Mouse (Mus musculus): ENCODE data around the gene Slc6a9.

Slc6a9 gene

DNA sequence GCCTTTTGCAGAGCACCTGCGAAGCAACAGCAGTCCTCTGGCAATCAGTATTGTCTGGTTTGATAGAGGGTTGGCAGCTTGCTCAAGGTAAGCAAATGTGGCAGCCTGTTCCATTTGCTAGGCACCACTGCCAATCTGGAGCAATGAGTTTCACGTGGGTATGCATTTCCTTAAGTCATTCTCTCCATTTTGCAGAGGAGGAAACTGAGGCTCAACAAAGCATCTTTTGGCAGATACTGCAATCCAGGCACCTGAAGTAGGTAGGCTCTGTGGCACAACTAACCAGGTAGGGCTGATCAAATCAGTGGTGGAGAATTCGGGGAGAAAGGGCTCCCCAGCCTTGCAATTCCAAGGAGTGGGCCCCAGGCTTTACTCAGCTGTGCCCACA is at the start of gene Slc6a9:
Gene Slc6a9, plus strand, starts transcription at position 50 of the 388 bp plus-strand sequence.
- no peak for DNase-seq (ENCODE audit: low read depth, low spot score)

- peak; percentile 21 for DNase-seq (ENCODE audit: low read depth, low spot score)
Observed at GRCm38 (mm10) chr4:117786963-117787362, 47.3 kb upstream of the Slc6a9 start.

DNA sequence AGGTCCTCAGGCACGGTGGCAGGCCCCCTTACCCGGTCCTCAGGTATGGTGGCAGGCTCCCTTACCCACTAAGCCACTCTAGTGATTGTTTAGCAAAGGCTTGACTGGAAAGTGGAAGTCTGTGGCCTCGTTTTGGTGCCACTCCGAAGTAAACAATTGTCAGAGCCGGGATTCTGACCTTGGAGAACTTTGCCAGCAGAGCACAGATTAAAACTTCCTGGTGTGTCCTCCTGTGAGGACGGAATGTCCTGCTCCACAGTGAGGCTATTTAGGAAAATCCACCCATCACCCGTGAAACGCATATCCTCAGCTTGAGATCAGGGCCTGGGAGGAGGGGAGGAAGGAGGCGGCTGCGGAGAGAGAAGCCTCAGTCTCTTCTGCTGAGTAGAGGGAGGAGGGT is 46.0 kb upstream of the Slc6a9 start:
- no peak for DNase-seq (ENCODE audit: low read depth, low spot score)

DNA sequence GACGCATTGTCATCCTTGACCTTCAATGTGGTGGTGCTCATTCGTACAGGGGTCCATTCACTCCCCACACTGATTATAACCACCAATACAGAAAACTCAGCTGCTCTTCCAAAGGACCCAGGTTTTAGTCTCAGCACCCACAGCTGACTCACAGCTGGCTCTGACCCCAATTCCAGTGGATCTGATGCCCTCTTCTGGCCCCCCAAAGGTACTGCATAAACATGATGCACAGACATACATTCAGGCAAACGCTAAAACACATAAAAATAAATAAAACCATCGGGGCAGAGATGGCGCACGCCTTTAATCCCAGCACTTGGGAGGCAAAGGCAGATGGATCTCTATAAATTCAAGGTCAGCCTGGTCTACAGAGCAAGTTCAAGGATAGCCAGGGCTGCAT is 34.4 kb upstream of the Slc6a9 start:
- no peak for DNase-seq (ENCODE audit: low read depth, low spot score)

DNA sequence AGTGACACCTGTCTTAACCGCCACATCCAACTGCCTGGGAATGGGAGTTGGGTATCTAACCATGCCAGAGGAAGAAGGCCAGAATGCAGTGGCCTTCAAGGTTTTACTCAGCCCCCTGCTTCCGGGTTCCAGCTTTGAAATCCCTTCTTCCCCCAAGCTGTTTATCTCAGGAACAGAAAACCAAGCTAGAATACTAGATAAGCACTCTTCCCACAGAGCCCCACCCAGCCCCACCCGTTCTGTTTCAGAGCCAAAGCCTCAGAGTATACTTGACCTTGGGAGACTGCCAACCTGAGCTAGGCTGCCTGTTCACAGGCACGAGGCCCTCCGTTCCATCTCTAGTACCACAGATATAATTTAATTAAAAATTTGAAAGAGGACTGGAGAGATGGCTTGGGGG is 27.3 kb upstream of the Slc6a9 start:
- DNase-seq (ENCODE audit: low read depth, low spot score), result no peak

DNA sequence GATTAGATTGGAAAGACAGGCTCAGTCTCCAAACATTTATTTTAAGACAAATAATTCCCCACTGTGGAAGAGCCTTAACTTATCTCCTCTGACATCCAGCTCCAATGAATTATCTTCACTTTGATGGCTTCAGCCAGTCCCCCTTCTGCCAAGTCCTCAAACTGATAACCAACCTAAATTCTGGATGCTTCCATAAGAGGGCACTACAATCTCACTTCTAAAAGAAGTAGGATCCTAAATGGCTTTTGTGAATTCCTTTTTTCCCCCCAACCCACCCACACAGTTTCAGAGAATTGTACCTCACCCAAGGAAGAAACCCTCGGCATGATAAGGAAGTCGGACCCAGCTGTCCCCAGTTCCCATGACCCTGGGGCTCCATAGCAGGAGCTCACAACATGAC is 23.4 kb upstream of the Slc6a9 start:
- DNase-seq (ENCODE audit: low read depth, low spot score), result no peak

GRCm38 (mm10) chr4:117813591-117814192 is 20.6 kb upstream of the Slc6a9 start:
- no peak for DNase-seq (ENCODE audit: low read depth, low spot score)

DNA sequence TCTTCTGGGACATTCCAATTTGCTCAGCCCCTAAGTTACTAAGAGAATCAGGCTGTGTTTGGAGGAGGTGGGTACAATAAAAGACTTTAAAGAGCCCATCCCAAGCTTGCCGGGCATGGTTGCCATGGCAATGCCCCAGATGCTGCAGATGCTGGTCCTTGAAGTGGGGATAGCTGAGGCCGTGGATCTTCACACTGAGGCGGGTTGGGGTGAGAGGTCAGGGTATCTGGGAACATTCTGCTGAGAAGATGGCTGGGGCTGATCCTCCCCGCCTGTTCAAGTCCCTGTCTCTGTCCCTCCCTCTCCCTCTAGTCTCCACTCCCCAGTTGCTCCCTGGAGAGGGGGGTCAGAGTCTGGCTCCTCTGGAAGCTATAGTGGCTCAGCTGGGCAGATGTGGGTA is 20.0 kb upstream of the Slc6a9 start:
- no peak for DNase-seq (ENCODE audit: low read depth, low spot score)

DNA sequence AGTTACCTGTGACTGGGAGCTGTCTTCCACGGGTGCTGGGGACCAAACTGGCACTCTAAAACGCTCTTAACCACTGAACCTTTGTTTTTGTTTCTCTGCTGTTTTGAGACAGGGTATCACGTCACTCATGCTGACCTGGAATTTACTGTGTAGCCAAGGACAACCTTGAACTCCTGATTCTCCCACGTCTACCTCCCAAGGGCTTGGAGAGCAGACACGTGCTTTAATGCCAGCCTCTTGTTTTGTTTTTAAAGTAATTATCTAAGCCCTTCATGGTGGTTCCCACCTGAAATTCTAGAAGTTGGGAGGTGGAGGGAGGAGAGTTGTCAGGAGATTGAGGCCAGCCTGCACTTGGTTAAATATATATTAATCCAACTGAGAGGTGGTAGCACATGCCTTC is 17.5 kb upstream of the Slc6a9 start:
- no peak for DNase-seq (ENCODE audit: low read depth, low spot score)

DNA sequence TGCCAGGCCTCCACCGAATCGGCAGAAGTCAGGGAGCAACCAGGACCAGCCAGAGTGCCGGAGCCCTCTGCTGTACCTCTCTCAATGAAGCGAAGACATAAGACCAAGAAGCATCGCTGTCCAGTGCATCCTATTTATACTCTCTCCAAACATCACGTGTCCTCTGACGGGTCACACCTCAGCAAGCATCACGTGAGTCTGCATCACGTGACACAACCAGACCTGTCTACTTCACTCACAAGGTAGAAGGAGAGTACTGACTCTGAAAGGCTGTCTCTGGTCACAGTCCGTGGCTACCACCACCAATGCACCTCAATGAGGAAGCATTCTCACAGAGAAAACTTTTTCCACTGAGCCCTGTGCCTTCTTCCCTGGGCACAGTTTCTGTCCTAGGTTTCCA is 16.3 kb upstream of the Slc6a9 start:
- no peak for DNase-seq (ENCODE audit: low read depth, low spot score)

DNA sequence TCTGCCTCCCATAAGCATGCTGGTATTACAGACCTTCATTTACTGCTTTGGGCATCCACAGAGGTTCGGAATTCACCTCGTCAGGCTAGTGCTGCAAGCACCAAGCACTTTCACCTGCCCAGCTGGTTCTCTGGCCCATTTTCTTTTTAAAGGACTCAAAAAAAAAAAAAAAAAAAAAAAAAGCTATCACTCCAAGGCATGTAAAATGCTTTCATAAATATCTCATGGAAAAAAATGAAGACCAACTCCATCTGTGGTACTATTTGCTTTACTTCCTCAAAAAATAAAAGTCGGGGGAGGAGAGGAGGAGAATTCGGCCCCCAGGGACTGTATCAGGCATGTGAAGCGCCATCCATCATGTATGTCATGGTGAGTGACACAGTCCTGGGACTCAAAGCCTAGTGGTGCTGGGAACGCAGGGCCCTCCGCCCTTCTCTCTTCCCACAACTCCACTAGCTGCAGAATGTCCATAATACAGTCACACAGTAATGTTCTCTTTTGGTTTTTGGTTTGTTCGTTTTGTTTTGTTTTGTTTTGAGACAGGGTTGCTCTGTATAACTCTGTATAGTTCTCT is 5.6 kb upstream of the Slc6a9 start:
- DNase-seq (ENCODE audit: low read depth, low spot score), result no peak

DNA sequence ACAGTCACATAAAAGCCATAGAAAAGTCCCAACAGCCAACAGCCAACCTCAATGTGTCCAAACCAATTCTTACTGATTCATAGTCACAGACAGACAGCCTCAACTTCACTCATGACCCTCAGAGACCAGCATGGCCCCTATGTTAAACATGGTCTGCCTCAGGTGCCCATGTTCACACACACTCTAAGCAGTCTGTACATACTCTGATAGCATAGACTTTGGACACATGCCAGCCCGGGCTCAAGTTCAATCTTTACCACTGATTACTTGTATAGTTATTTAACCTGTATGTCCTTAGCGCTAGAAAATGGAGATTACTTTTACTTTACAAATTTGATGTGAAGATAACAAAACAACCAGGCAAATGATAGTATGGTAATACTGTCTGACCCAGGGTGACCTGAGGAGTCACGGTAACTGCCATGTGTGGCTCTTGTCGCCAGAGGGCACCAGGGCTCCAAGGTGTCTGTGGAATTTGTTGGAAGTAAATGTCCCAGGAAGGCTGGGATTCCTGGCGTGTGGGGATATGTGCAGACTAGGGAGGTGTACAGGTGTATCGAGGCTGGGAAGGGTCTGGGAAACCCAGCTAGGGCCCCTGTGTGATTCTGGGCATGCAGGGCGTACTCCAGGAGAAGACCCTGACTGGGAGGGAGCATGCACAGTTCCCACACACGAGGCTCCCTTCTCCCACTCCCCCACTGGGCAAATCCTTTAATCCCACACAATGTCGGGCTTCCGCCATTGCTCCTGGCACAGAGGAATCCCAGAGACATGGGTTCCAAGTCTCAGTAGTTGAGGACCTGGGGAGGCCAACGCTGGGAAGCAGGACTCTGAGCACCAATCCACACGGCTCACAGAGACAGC is 4.8 kb upstream of the Slc6a9 start:
- peak; percentile 75 for DNase-seq (ENCODE audit: low read depth, low spot score)

DNA sequence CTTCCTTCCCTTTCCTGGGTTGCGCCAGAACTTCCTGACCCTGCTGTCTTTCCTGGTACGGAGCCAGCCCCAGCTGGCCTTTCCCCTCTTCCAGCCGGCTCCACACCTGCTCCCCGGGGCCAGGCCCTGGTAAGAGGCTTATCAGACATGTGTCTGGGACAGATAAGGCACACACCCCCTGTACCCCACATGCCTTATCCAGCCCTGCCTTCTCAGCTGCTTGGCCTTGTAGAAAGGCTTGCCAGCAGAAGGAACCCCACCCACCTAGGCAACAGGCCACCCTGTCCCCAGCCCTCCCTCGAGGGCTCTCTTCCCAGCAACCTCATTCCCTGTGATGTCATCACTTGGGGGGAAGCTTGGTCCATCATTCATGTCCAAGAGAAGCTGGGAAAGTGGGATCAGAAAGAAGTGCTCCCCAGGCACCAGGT is 4.2 kb upstream of the Slc6a9 start:
- DNase-seq (ENCODE audit: low read depth, low spot score), result peak; percentile 80

DNA sequence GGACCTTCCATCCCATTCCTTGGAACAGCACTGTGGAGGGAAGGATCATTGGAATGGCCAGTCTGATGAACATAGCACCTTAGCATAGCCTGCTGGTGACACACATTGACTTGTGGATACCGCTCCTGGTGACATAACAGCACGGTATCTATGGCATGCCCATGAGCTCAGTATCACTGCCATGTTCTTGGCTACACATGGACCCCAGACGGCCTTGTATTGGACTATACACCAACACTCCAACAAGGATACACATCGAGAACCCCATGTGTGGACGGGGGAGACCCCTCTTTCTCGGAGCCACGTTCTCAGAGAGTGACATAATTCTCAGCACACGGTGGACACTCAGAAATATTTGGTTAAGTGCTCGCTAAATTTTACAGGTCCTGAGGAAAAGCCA is 3.5 kb upstream of the Slc6a9 start:
- no peak for DNase-seq (ENCODE audit: low read depth, low spot score)

- DNase-seq (ENCODE audit: low read depth, low spot score), result peak; percentile 81
Observed at GRCm38 (mm10) chr4:117831499-117831898, 2.8 kb upstream of the Slc6a9 start.

- DNase-seq (ENCODE audit: low read depth, low spot score), result peak; percentile 25
Observed at GRCm38 (mm10) chr4:117831920-117832691, 2.2 kb upstream of the Slc6a9 start.

DNA sequence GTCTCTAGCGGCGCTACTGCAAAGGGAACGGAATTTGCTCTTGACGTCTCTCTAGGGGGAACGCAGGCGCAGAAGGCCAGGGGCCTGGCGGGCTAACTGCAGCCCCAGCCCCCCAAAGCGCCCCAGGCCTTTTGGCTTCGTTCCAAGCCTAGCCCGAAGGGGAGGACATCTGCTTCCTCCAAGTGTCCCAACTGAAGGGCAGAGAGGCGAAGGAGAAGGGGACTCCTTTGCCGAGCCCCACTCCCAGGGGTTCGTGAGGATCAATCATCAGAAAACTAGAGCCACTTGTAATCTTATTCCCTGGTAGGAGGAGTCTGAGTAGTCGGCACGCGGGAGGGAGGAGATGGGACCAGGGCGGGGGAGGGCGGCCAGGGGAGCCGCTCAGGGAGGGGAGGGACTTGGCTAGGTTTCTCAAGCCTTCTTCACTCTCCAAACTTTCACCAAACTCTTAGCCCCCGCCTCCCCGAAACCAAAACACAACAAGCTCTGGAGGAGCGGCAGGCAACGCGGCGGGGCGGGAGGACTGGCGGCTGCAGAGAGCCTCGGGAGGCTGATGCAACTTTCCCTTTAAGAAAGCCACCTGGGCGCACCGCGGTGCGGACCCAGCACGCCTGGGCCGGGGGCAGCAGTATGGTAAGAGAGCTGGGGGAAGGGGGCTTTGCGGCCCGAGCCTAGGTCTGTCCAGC is 682 bp downstream of the Slc6a9 start:
- peak; percentile 66 for DNase-seq (ENCODE audit: low read depth, low spot score)

GRCm38 (mm10) chr4:117835531-117836111 is 1.3 kb downstream of the Slc6a9 start:
- no peak for DNase-seq (ENCODE audit: low read depth, low spot score)

GRCm38 (mm10) chr4:117836204-117836767 is 2.0 kb downstream of the Slc6a9 start:
- peak; percentile 80 for DNase-seq (ENCODE audit: low read depth, low spot score)

DNA sequence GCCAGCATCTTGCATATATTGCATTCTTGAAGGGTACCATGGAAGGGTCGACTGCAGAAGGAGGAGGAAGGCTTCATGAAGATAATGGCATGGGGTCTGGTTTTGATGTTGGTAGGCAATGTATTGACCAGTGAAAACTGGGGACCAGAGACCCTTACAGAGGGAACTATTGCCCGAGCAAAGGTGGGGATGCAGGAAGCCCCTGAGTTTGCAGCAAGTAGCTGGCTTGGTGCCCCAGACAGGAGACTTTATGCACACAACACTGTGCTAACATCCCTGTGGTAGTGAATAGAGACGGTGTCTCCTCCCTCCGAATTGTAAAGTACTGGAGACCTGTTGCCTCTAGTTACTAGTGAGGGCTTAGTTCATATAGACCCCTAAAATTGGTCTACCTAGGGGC is 3.0 kb downstream of the Slc6a9 start:
- no peak for DNase-seq (ENCODE audit: low read depth, low spot score)

- DNase-seq (ENCODE audit: low read depth, low spot score), result no peak
Observed at GRCm38 (mm10) chr4:117839366-117839765, 5.1 kb downstream of the Slc6a9 start.
